Mouse (Mus musculus): ENCODE measurements around the gene Zfp770.

The Zfp770 gene

GRCm38 (mm10) chr2:114143842-114144241 lies 57.4 kb downstream of the Zfp770 start:
- no peak for DNase-seq
